Mouse (Mus musculus) embryonic facial prominence, embryonic 10.5 days (tissue): ENCODE data around the gene Rnf123. TPM values are rescaled to one million over a fixed set of nuclear protein-coding genes. Genes with fewer than 3 reads are reported as not detected.

Source experiments
- DNase-seq: peaks from one replicate; pipeline ENCODE4 v3.0.0-alpha.2; 2017; ENCODE audit warnings: low spot score
- H3K27ac ChIP-seq: fragments of 300-500 bp; sonication (generic); replicated peaks from 2 replicates; pipeline ENCODE4 v1.5.1; 2016; ENCODE audit warnings: mild to moderate bottlenecking
- H3K27me3 ChIP-seq: fragments of 300-500 bp; sonication (generic); replicated peaks from 2 replicates; pipeline ENCODE4 v1.6.1; 2016; ENCODE audit warnings: low read depth, mild to moderate bottlenecking; ENCODE audit not compliant: poor library complexity, severe bottlenecking
- H3K36me3 ChIP-seq: fragments of 300-500 bp; sonication (generic); replicated peaks from 2 replicates; pipeline ENCODE4 v1.6.1; 2016; ENCODE audit warnings: mild to moderate bottlenecking, moderate library complexity
- H3K4me1 ChIP-seq: fragments of 300-500 bp; sonication (generic); 2 replicates; pipeline ENCODE4 v1.6.1; 2016
- H3K4me3 ChIP-seq: fragments of 300-500 bp; sonication (generic); 2 replicates; pipeline ENCODE4 v1.5.1; 2016; ENCODE audit warnings: mild to moderate bottlenecking, moderate library complexity
- H3K9me3 ChIP-seq: fragments of 300-500 bp; sonication (generic); 2 replicates; pipeline ENCODE4 v1.6.1; 2016; ENCODE audit warnings: mild to moderate bottlenecking
- WGBS: fragments of 180-500 bp; shearing (Covaris S2); methylation state at CpG from one replicate; pipeline ENCODE4 v1.1.7; 2016; 5-methylcytosine and 5-hydroxymethylcytosine counted together
- polyA plus RNA-seq: library from polyadenylated mRNA; unstranded; fragments of >200 nt; fragmentation: Nextera tagmentation; extraction: Ambion mirVana; gene quantifications from 2 replicates; pipeline ENCODE4 v1.2.1, GENCODE M21; 2016

Gene Rnf123
- polyA plus RNA-seq, 1 experiment from 2014 or later, result 34.1 TPM

GRCm38 (mm10) chr9:108117143-108117542 is 34.0 kb upstream of the Rnf123 start:
- H3K27ac ChIP-seq, result peak overlapping the region; percentile 16; the same call in 1 of the 2 replicates
- H3K27me3 ChIP-seq, result peaks cover 50% of the 10 kb centered on the region
- DNase-seq, result no peak
- no peaks in the 10 kb centered on the region for H3K9me3 ChIP-seq
- H3K36me3 ChIP-seq, result peaks cover 12% of the 10 kb centered on the region; the same call in 1 of the 2 replicates
- H3K4me3 ChIP-seq, result no peak overlapping the region
- 52% methylated on average over 4 of the region's 4 CpGs for WGBS
- peaks cover 14% of the 10 kb centered on the region for H3K4me1 ChIP-seq

GRCm38 (mm10) chr9:108115290-108116077 is 32.3 kb upstream of the Rnf123 start:
- Histone ChIP-seq H3K36me3 (peaks cover 12% of the 10 kb centered on the region; the same call in 1 of the 2 replicates), H3K9me3 (no peaks in the 10 kb centered on the region), H3K27me3 (peaks cover 67% of the 10 kb centered on the region), H3K27ac (no peak overlapping the region), H3K4me3 (no peak overlapping the region), H3K4me1 (peaks cover 30% of the 10 kb centered on the region)
- DNase-seq, result no peak
- 74% methylated on average over 43 of the region's 43 CpGs for WGBS

- Histone ChIP-seq H3K27ac (no peak overlapping the region), H3K4me3 (no peak overlapping the region), H3K36me3 (peaks cover 12% of the 10 kb centered on the region; the same call in 1 of the 2 replicates), H3K9me3 (no peaks in the 10 kb centered on the region), H3K4me1 (peaks cover 24% of the 10 kb centered on the region), H3K27me3 (peaks cover 87% of the 10 kb centered on the region)
- DNase-seq, result no peak
- 94% methylated on average over 18 of the region's 18 CpGs for WGBS
Observed at GRCm38 (mm10) chr9:108112719-108113340, 29.7 kb upstream of the Rnf123 start.

- Histone ChIP-seq H3K4me3 (peak overlapping the region; percentile 53), H3K27ac (peak overlapping the region; percentile 66; the same call in 1 of the 2 replicates), H3K27me3 (peaks cover 91% of the 10 kb centered on the region), H3K9me3 (no peaks in the 10 kb centered on the region), H3K36me3 (peaks cover 12% of the 10 kb centered on the region; the same call in 1 of the 2 replicates), H3K4me1 (peaks cover 23% of the 10 kb centered on the region)
- no peak for DNase-seq
- 75% methylated on average over 17 of the region's 17 CpGs for WGBS
Observed at GRCm38 (mm10) chr9:108111593-108112121, 28.5 kb upstream of the Rnf123 start.

GRCm38 (mm10) chr9:108111101-108111592 is 28.0 kb upstream of the Rnf123 start:
- Histone ChIP-seq H3K36me3 (peaks cover 12% of the 10 kb centered on the region; the same call in 1 of the 2 replicates), H3K27ac (peak overlapping the region; percentile 66), H3K4me1 (peaks cover 24% of the 10 kb centered on the region), H3K9me3 (no peaks in the 10 kb centered on the region), H3K27me3 (peaks cover 86% of the 10 kb centered on the region), H3K4me3 (peak overlapping the region; percentile 53)
- WGBS, result 16% methylated on average over 22 of the region's 22 CpGs
- DNase-seq, result peak; percentile 53

- Histone ChIP-seq H3K36me3 (peaks cover 9% of the 10 kb centered on the region; the same call in 1 of the 2 replicates), H3K4me1 (peaks cover 34% of the 10 kb centered on the region), H3K4me3 (no peak overlapping the region), H3K9me3 (no peaks in the 10 kb centered on the region), H3K27ac (0 out of 2 replicates have a peak overlapping the region, but pooled peaks have one; percentile 25), H3K27me3 (peaks cover 76% of the 10 kb centered on the region)
- 85% methylated on average over 16 of the region's 16 CpGs for WGBS
- no peak for DNase-seq
Observed at GRCm38 (mm10) chr9:108110160-108110559, 27.0 kb upstream of the Rnf123 start.

GRCm38 (mm10) chr9:108107867-108108266 is 24.7 kb upstream of the Rnf123 start:
- Histone ChIP-seq H3K4me1 (peaks cover 51% of the 10 kb centered on the region), H3K27me3 (peaks cover 53% of the 10 kb centered on the region), H3K4me3 (no peak overlapping the region), H3K9me3 (no peaks in the 10 kb centered on the region), H3K27ac (no peak overlapping the region), H3K36me3 (peaks cover 4% of the 10 kb centered on the region; the same call in 1 of the 2 replicates)
- WGBS, result 93% methylated on average over 16 of the region's 16 CpGs
- no peak for DNase-seq

- no peak for DNase-seq
- H3K27ac ChIP-seq, result 0 out of 2 replicates have a peak overlapping the region, but pooled peaks have one; percentile 87
- peaks cover 35% of the 10 kb centered on the region for H3K27me3 ChIP-seq
- peaks cover 4% of the 10 kb centered on the region; the same call in 1 of the 2 replicates for H3K36me3 ChIP-seq
- H3K4me1 ChIP-seq, result peaks cover 41% of the 10 kb centered on the region
- no peak overlapping the region for H3K4me3 ChIP-seq
- 90% methylated on average over 23 of the region's 23 CpGs for WGBS
- H3K9me3 ChIP-seq, result no peaks in the 10 kb centered on the region
Observed at GRCm38 (mm10) chr9:108106090-108106489, 22.9 kb upstream of the Rnf123 start.

GRCm38 (mm10) chr9:108105549-108105863 is 22.4 kb upstream of the Rnf123 start:
- H3K4me3 ChIP-seq, result peak overlapping the region; percentile 48; the same call in 1 of the 2 replicates
- H3K9me3 ChIP-seq, result no peaks in the 10 kb centered on the region
- H3K36me3 ChIP-seq, result peaks cover 4% of the 10 kb centered on the region; the same call in 1 of the 2 replicates
- 64% methylated on average over 12 of the region's 12 CpGs for WGBS
- peaks cover 30% of the 10 kb centered on the region for H3K27me3 ChIP-seq
- peaks cover 36% of the 10 kb centered on the region for H3K4me1 ChIP-seq
- peak overlapping the region; percentile 87 for H3K27ac ChIP-seq
- DNase-seq, result no peak

- peaks cover 24% of the 10 kb centered on the region for H3K27me3 ChIP-seq
- 30% methylated on average over 31 of the region's 31 CpGs for WGBS
- DNase-seq, result peak; percentile 81
- peaks cover 33% of the 10 kb centered on the region for H3K4me1 ChIP-seq
- peak overlapping the region; percentile 48 for H3K4me3 ChIP-seq
- H3K9me3 ChIP-seq, result no peaks in the 10 kb centered on the region
- H3K36me3 ChIP-seq, result peaks cover 4% of the 10 kb centered on the region; the same call in 1 of the 2 replicates
- H3K27ac ChIP-seq, result peak overlapping the region; percentile 87
Observed at GRCm38 (mm10) chr9:108104766-108105548, 21.8 kb upstream of the Rnf123 start.

- WGBS, result 85% methylated on average over 8 of the region's 8 CpGs
- no peaks in the 10 kb centered on the region for H3K9me3 ChIP-seq
- H3K36me3 ChIP-seq, result 0 out of 2 replicates have a peak, but pooled peaks cover 4% of the 10 kb centered on the region
- peaks cover 33% of the 10 kb centered on the region for H3K4me1 ChIP-seq
- no peak overlapping the region for H3K4me3 ChIP-seq
- no peak for DNase-seq
- no peak overlapping the region for H3K27ac ChIP-seq
- H3K27me3 ChIP-seq, result no peaks in the 10 kb centered on the region
Observed at GRCm38 (mm10) chr9:108099619-108100018, 16.5 kb upstream of the Rnf123 start.
